Mouse (Mus musculus) liver, embryonic 15.5 days (tissue): ENCODE measurements at regions not wholly inside any gene's neighbourhood (a gene's known extent, or its start where the extent isn't known, plus 50 kb on each side); places are given as distances from the start of the nearest gene placed in this dataset.

Experiments used
- ATAC-seq: fragments of 200-750 bp; cut with Nextera tagmentation; 2 replicates; pipeline ENCODE4 v1.8.0; 2017; ENCODE audit warnings: moderate number of reproducible peaks, mild to moderate bottlenecking, moderate library complexity; ENCODE audit not compliant: insufficient read depth
- H3K27ac ChIP-seq: fragments of 300-500 bp; sonication (generic); replicated peaks from 2 replicates; pipeline ENCODE4 v1.5.1; 2015; ENCODE audit warnings: mild to moderate bottlenecking, inconsistent platforms
- H3K27me3 ChIP-seq: fragments of 300-500 bp; sonication (generic); 2 replicates; pipeline ENCODE4 v1.6.1; 2015; ENCODE audit warnings: mild to moderate bottlenecking, inconsistent platforms
- H3K36me3 ChIP-seq: fragments of 300-500 bp; sonication (generic); replicated peaks from 2 replicates; pipeline ENCODE4 v1.6.1; 2015; ENCODE audit warnings: moderate library complexity, mild to moderate bottlenecking, inconsistent platforms
- H3K4me1 ChIP-seq: fragments of 300-500 bp; sonication (generic); replicated peaks from 2 replicates; pipeline ENCODE4 v1.6.1; 2015; ENCODE audit warnings: inconsistent platforms
- H3K4me2 ChIP-seq: fragments of 300-500 bp; sonication (generic); 2 replicates; pipeline ENCODE4 v1.6.1; 2015; ENCODE audit warnings: moderate library complexity, mild to moderate bottlenecking, inconsistent platforms
- H3K4me3 ChIP-seq: fragments of 300-500 bp; sonication (generic); replicated peaks from 2 replicates; pipeline ENCODE4 v1.5.1; 2015; ENCODE audit warnings: mild to moderate bottlenecking, inconsistent platforms
- H3K9ac ChIP-seq: fragments of 300-500 bp; sonication (generic); 2 replicates; pipeline ENCODE4 v1.6.1; 2015; ENCODE audit warnings: moderate library complexity, mild to moderate bottlenecking, inconsistent platforms
- H3K9me3 ChIP-seq: fragments of 300-500 bp; sonication (generic); replicated peaks from 2 replicates; pipeline ENCODE4 v1.6.1; 2016; ENCODE audit warnings: inconsistent platforms
- WGBS: fragments of 180-500 bp; shearing (Covaris S2); methylation state at CpG from one replicate; pipeline ENCODE4 v1.1.7; 2015; ENCODE audit warnings: mixed read lengths; ENCODE audit not compliant: insufficient replicate concordance; 5-methylcytosine and 5-hydroxymethylcytosine counted together

- Histone ChIP-seq H3K27ac (no peak overlapping the region), H3K27me3 (no peaks in the 10 kb centered on the region), H3K4me3 (no peak overlapping the region), H3K4me2 (no peak overlapping the region), H3K36me3 (no peaks in the 10 kb centered on the region), H3K9ac (no peak overlapping the region), H3K9me3 (no peaks in the 10 kb centered on the region), H3K4me1 (no peaks in the 10 kb centered on the region)
- WGBS, result 58% methylated on average over 7 of the region's 7 CpGs
- ATAC-seq, result no peak
Observed at GRCm38 (mm10) chr1:164511628-164512385, 53.7 kb upstream of the Atp1b1 start.

GRCm38 (mm10) chr1:164509226-164509625 lies 51.1 kb upstream of the Atp1b1 start:
- 38% methylated on average over 1 of the region's 1 CpGs for WGBS
- no peak for ATAC-seq

GRCm38 (mm10) chr1:164508556-164508955 lies 50.4 kb upstream of the Atp1b1 start:
- 59% methylated on average over 8 of the region's 8 CpGs for WGBS
- no peak overlapping the region for H3K27ac ChIP-seq
- no peak overlapping the region for H3K4me3 ChIP-seq
- no peaks in the 10 kb centered on the region for H3K9me3 ChIP-seq
- H3K4me1 ChIP-seq, result no peaks in the 10 kb centered on the region
- no peaks in the 10 kb centered on the region for H3K36me3 ChIP-seq
- no peak for ATAC-seq
- H3K4me2 ChIP-seq, result no peak overlapping the region
- H3K9ac ChIP-seq, result no peak overlapping the region
- H3K27me3 ChIP-seq, result no peaks in the 10 kb centered on the region

More at GRCm38 (mm10) chr1:164509226-164509625, 51.1 kb upstream of the Atp1b1 start:
- Histone ChIP-seq H3K27me3 (no peaks in the 10 kb centered on the region), H3K36me3 (no peaks in the 10 kb centered on the region), H3K9me3 (no peaks in the 10 kb centered on the region), H3K4me2 (no peak overlapping the region), H3K27ac (no peak overlapping the region), H3K4me1 (no peaks in the 10 kb centered on the region), H3K4me3 (no peak overlapping the region), H3K9ac (no peak overlapping the region)

GRCm38 (mm10) chr1:164508106-164508505 lies 50.0 kb upstream of the Atp1b1 start:
- H3K27me3 ChIP-seq, result no peaks in the 10 kb centered on the region
- no peak overlapping the region for H3K27ac ChIP-seq
- H3K9ac ChIP-seq, result no peak overlapping the region
- no peaks in the 10 kb centered on the region for H3K36me3 ChIP-seq
- H3K4me3 ChIP-seq, result no peak overlapping the region
- no peak overlapping the region for H3K4me2 ChIP-seq
- H3K9me3 ChIP-seq, result no peaks in the 10 kb centered on the region
- WGBS, result 55% methylated on average over 5 of the region's 5 CpGs
- no peak for ATAC-seq
- H3K4me1 ChIP-seq, result no peaks in the 10 kb centered on the region
